Mouse (Mus musculus) kidney, adult 8-10 months (tissue): ENCODE measurements around the gene Jmjd8.
A peak's percentile ranks its signal among the peaks of the same experiment; 100 is the strongest.

Experiments
- DNase-seq, 2 experiments: peaks; one replicate each; pipeline ENCODE4 v3.0.0; 2022

Jmjd8 gene

DNA sequence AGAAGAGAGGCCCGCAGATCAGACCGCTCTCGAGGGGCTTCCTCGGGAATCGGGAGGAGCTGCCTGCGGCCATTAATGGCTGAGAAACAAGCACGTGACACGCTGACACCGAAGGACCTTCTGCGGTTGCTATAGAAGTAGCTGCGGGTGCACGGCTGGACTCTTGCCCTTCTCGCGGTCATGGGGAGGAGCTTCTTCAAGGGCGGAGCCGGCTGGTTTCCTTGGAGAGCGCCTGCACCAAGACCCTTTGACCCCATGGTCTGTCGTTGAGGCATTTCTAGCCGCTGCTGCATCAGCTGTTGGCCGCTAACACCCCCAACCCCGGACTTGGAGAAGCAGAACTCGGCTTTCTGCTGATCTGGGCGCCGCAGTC, 4.6 kb downstream of the Jmjd8 start, which contains the start of gene Stub1:
Gene Stub1 (minus strand): TSS at position 114 of the 373 bp plus-strand sequence.
- peak; percentile 97 to 98 for DNase-seq

DNA sequence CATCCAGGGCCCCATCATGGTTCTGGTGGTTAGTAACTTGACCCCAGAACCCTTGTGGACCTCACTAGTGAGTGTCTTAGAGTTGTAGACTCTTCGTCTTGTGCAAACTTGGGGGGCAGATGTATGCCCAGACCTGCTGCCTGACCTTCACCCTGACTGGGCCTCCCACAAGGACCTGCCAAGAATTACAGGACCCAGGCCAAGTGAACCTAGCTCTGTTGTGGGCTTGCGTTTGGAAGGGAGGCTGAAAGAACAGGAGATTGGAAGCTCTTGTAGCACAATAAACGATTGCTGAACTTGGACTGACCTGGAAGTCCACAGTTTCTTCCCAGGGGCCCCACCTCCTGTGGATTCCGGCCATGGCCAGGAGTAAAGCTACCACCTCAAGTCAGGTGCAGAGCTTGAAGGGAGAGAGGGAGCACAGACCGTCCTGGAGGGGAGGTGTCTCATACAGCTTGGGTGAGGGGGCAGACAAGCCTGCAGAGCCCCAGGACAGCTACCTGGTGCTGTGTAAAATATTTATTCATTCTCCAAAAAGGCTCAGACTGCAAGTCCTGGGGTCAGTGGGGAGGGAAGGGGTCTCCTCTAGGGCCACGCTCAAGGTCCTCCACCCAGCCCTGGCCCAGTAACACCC, 5.4 kb downstream of the Jmjd8 start:
- peak; percentile 80 to 88 for DNase-seq

DNA sequence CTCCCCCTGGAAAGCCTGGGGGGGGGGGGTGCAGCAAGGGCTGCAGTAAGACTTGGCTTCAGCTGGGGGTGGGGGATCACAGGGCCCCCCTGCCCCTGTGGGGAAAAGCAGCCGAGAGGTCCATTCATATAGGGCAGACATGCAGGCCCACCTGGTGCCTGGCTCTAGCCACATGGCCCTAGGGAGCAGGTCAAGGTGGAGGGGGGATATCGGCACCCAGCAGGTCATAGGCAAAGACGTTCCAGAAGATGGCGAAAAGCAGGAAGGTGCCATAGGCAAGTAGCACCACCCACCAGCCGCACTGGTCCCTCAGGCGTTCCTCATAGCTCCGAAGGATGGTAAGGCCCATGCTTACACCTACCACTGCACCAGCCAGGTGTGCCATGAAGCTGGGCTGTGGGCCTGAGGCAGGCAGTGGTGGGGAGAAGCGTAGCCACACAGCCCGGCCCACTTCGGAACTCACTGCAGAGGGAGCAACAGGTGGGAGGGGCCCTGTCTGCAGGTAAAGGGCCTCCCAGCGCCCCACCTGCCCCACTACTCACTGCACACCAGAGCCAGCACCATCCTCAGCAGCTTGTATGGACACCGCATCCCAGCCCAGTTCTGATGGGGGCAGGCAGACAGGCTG, 6.0 kb downstream of the Jmjd8 start:
- DNase-seq, result no peak

DNA sequence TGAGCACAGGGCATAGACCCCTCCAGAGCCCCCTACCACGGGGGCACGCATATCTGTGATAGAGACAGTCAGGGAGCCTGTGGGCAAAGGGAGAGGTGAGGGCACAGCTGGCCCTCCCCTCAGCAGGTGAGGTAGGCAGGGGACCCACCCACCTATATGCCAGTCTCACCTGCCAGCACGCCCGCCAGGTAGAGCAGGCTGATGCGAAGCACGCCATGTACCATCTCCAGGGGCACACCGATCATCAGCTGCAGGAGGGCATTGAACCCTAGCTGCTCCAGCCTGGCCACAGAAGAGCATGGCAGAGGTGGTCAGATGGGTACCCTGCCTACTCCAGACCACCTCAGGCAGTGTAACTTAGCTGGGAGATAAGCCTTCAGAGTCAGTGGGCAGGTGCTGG, 6.6 kb downstream of the Jmjd8 start:
- DNase-seq, result no peak

DNA sequence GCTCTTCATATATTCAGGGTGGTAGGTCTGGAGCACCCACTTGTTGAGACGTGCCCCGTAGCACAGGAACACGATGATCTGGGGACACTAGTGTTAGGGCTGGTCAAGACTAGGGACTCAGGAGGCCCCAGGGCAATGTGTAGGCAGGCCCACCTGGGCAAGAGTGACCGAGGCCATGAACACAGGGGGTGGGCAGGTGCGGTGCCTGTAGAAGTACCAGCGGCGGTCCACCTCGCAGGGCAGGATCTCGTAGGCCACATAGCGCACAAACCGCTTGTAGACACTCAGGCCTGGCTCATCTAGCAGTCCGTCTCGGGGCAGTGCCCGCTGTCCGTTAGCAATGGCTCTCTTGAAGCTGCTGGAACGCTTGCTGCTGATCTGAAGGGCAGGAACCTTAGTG, 7.1 kb downstream of the Jmjd8 start:
- no peak for DNase-seq

DNA sequence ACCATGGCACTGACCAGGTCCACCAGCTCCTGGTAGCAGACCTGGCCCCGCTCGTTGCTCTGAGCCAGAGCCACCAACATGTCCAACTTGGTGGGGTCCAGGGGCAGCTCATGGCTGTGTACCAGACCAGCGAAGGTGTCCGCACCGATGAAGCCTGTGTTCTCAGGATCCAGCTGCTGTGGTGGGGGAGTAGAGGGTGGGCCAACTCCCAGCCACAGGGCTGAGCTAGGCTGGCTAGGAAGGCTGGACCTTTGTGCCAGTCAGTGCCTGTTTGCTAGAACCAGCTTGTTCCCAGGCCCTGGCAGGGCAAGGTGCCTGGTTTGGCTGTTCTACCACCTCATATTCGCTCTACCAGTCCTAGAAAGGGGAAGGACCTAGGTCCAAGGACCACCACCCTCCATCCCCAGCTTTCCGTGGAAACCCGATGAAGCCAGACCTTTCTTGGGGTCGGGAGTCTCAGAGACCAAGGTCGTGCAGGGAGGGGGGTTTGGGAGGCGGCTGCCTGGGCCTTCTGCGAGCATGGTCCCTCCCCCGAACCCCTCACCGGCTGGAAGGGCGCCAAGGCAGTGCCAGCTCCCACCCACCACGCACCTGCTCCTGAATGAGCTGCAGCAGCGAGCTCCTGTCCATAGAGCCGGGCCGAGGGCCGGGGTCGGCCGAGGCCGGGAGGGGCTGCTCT, 7.9 kb downstream of the Jmjd8 start:
- peak in 1 of 2 experiments; percentile 52 for DNase-seq

DNA sequence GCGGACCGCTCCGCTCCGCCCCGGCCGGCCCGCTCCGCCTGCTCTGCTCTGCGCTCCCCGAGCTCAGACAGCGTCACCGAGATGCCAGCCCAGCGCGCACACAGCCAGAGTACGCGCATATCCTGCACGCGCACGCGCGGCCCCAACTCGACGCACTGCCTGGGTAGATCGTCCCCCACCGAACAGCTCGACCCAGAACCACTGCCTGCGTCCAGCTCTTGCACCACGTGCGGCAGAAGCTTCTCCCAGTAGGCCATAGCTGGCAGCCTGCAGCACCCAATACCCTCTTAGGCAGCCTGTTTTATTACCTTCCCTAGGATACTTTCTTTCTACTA, 8.4 kb downstream of the Jmjd8 start, which contains the start of gene Rhbdl1:
Gene Rhbdl1 (minus strand): TSS at position 220 of the 335 bp plus-strand sequence.
- peak; percentile 65 to 72 for DNase-seq

DNA sequence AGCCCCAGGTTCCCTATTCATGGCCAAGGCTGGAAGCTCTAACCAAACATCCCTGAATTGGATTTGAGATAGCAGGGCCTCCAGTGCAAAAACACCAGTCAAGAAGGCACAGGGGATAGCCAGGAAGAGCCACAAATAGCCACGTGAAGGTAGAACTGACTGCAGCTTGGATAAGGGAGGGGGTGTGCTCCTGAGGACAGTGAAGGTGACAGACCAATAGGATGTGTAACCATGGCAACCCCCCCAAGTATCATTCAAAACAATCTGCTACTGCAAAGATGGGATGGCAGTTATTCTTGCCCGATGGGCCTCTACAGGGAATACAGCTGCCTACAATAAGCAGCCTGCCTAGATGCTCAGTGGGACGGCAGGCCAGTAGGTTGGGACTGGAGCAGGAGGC, 8.9 kb downstream of the Jmjd8 start:
- DNase-seq, result no peak

DNA sequence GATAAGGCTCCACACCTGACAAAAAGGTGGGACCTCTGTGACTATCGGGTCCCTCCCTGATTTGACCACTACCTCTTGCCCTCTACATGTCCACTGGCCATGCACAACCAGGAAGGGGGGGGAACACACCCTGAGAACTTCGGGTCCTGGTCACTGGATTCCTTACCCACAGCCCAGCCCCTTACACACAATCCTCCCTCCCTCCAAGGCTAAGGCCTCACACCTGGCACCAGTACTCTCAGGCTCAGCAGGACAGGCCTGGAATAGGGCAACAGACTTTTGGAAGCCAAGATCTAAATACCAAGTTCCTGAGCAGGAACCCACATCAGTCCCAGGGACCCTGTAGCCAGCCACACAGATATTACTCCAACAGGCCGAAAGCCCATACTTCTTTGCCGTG, 10.2 kb downstream of the Jmjd8 start:
- DNase-seq, result no peak

DNA sequence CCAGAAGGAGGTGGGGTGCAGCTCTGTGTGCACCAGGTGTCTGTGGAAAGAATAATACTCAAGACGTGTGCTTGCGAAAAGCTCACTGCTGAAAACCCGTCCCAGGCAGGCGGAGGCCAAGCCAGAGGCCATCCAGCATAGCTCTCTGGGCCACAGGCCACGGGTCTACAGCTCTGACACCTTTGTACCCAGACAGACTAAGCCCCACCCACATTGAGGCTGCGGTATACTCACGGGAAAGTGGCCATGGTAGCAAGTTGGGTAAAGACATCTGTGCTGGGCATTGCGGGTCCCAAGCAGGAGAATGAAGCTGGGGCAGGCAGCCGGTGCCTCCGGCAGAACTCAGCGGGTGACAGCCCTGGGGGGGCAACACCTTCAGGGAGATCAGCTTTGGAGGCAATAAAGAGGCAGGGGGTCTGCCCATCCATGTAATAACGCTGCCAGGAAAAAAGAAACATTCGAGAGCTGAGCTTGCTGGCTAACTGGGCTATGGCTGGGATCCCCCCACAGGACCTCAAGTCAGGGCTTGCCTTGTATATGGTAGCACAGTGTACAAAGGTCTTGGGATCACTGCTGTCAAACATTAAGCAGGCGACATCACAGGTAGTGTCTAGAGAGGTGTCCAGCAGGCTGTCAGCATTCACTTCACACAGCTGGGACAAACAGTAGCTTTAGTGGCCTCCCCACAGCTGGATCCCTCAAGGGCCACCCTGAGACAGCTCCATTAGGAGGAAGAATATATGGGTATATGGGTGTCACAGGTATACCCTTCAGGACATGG, 11.0 kb downstream of the Jmjd8 start:
- DNase-seq, result peak; percentile 69 to 70

DNA sequence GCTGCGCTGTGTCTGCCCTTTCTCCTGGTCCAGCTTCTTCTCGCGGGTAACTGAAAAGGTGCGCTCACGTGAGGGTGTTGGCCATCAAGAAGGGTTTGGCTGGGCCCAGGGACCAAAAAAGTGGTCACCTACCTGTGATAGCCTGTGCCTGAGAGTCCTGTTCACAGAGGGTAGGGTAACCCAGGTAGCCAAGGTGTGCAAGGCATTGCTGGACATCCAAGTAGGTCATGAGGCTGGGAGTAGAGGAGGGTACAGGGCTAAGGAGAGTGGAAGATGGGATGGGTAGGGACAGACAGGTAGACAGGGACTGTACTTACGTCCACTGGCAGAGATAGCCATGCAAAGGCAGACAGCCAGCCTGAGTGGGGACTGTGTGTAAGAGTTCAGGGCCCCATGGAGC, 11.9 kb downstream of the Jmjd8 start:
- no peak for DNase-seq

DNA sequence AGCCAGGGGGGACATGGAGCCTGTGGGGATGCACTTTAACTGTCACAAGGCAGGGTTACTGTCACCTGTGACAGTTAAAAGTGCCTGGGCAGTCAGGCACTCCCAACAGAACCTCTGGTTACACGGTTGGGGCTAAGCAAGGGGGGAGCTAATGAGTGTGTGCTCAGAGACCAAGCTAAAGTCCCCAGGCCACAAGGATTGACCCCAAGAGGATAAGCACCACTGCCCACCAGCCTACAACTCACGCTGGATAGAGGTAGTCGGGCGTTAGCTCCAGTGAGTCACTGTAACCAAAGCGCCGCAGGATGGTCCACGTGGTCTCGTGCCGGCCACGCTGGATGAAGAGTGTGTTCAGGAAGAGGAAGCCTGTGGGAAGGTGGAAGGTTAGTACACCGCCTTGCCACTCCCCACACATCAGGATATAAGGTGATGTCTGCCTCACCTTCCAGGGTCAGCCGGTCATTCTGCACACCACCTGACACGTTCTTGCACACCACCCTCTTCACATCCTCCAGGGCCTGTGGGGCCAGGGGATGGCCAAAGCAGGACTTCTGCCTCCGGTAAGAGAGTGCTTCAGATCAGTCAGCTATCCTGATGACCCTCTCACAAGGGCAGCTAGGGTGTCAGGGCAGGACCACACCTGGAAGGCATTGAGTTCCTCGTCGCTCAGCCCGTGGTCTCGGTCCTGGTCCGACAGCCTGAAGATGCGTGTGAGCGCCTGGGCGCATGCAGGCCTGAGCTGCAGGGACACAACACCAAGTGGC, 12.6 kb downstream of the Jmjd8 start, which contains the start of gene Gm20683:
Gene Gm20683 (minus strand): TSS at position 647 of the 764 bp plus-strand sequence.
- no peak for DNase-seq

DNA sequence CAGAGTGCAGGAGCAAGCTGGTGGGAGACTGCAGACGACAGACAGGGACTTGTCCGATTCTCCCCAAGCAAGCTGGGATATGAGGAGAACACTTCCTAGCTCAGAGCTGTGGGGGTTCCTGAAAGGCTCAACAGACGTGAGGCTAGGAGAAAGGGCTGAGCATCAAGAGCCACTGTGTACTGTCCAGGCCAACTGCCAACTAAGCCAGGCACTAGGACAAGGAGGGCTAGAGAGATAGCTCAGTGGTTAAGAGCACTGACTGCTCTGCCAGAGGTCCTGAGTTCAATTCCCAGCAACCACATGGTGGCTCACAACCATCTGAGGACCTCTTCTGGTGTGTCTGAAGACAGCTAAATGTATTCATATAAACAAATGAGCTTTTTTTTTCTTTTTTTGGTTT, 13.8 kb downstream of the Jmjd8 start:
- no peak for DNase-seq

DNA sequence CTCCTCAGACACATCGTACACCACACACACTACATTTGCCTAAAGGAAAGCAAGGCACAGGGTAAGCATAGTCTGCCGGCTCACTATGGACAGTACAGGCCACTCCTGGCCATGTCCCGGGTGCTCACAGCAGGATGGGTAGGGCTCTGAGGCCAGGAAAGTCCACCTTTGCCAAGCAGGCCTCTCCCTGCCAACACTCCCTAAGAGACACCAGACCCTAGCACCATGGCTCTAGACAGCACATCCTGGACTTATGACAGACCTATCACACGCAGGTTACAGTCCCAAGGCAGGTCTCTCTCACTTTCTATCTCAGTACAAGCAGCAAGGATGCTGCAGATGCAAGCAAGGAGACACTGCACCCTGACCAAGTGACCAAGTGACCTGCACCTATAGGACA, 14.5 kb downstream of the Jmjd8 start:
- DNase-seq, result no peak

DNA sequence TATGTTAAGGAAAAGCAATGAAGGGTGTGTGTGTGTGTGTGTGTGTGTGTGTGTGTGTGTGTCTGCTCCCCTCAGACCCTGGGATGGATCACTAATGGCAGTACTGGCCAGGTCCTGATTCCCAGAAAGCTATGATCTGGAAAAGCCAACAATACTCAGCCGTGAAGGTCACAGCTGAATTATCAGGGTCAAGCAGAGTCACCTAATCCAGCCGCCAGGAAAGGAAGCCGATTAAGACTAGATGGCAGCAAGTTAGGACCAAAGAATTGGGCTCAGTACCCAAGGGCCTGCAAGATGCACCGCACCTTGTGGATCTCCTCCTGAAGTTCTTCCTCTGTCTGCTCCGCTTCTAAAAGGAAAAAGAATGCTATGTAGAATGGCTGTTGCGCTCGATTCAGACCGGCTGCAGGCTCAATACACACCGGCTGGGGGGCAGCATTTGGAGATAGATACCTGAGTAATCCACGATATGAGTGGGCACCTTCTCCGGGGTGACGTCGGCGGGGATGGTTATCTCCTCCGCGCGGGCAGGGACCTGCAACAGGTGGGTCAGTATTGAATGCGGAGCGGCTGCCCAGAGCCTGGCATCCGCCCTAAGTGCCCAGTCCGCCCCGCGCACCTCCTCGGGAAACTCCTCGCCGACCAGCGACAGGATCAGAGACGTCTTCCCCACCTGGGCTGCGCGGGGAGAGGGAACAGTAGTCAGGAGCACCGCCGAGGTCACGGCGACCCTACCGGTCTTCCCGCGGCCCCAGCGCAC, 15.1 kb downstream of the Jmjd8 start:
- peak in 1 of 2 experiments; percentile 35 for DNase-seq

DNA sequence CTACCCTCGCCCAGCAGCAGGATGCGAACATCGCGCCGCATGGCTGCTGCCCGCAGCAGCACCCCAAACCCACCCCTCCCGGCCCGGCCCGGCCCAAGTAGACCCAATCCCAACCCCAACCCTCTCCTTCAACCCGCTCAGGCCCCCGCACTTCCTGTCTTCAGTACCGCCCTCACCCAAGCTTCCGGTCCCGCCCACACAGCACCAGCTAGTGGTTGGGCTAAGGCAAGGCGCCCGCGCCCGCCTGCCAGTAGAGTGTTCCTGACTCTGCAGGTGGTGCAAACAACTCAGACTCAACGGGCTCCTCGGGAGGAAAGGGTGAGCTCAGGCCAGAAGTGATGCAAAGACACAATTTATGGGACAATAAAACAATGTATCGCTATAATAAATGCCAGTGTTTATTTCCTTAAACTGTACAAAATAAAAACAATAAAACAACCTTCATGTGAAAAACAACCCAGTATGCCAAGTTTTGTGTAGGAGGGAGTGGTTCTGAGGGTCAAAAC, 15.8 kb downstream of the Jmjd8 start, which contains the start of gene Rhot2:
Gene Rhot2 (minus strand): TSS at position 456 of the 506 bp plus-strand sequence.
- peak; percentile 95 to 96 for DNase-seq

DNA sequence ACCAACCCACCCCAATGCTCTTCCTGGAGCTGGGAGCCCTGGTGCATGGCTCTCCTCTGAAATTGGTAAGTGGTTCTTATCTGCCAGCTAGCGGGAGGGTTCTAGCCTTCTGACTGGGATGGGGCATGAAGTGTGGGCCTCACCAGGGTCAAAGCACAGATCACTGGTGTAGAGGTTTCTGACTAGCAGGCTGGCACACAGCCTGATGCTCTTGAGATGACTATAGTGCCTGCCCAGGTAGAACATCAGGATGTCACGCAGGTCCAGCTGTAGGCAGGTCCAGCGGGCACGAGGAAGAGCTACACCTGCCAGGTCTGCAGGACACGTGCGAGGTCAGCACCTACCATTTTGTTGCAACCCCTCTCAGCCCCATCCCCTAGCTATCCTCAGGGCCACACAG, 31.6 kb downstream of the Jmjd8 start:
- DNase-seq, result no peak

DNA sequence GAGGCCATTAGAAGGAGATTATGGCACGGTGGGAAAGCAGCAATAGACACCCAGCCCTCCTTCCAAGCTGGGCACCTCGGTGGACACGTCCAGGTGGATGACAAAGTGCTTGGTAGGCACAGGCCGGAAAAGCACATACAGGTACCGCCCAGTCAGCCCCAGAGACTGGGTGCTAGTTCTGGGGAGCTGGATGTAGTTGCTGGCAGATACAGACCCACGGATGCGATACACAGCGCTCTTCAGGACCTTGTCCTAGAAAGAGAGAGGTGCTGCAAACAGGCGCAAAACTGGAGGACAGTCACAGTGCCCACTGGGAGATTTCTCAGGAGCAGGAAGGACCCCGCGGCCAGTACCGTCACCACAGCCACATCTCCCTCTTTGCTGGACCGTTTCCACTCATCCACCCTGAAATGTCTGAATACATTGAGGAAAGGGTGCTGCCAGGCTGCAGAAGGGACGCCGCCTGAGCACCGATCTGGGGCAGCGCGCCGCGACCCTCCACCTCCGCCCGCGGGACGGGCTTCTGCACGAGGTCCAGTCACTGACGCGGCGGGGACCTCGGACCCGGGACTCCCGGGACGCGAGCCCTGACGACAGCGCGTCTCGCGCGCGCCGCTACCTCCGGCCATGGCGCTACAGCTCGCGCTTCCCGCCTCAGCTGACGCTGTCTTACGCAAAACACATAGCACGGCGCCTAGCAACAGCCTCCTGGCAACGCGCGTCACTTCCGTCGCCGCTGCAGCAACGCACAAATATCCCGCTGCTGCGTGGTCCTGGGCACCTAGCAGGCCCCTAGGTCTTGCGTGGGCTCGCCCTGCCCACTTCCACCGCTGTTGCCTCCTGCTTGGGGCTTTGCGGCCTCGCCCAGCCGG, 32.4 kb downstream of the Jmjd8 start, which contains the start of gene Wdr90:
Gene Wdr90 (minus strand): TSS at position 670 of the 872 bp plus-strand sequence.
- DNase-seq, result peak; percentile 89 to 90

DNA sequence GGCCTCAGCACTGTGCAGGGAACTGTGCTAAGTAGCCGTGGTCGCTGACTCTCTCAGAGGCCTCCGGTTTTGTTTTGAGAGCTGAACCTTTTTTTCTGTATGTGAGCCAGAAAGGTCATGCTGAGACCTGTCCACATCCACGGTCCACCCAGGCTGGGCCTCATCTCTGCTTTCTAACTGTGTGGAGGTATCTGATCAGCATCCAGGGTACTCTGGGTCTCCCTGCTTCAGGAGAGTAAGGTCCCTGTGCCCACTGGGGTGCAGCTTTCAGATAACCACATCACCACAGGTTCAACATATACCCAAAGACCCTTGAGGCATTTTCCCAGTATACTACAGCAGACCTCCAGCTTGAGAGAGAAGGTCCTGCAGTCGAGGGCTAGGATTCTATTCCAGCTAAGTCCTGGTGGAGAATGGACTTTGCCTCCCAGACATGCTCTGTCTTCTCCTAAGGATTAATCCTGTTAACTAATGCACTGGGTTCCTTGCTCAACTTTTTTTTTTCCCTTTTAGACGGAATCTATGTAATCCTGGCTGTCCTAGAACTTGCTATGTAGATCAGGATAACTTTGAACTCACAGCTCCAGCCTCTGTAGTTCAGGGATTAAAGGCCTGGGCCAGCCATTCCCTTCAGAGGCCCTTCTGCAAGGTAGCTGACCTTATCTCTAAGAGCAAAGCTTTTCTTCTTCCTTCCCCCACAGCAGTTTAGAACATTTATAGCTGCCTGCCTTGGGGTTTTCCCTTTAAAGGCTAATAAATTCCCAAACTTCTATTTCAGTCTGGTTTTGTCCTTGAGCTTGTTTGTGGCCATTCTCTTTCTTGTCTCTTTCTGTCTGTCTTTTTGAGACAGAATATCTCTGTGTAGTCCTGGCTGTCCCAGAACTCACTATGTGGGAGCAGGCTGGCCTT, 33.3 kb downstream of the Jmjd8 start:
- DNase-seq, result peak in 1 of 2 experiments; percentile 27
